Mouse (Mus musculus): ENCODE measurements around the gene Dnmbp. TPM values are rescaled to one million over a fixed set of nuclear protein-coding genes. Genes with fewer than 3 reads are reported as not detected.

The Dnmbp gene
- polyA plus RNA-seq, 1 experiment, result 8.5 TPM

GRCm38 (mm10) chr19:43874351-43874750 is 65.6 kb downstream of the Dnmbp start:
- H3K4me3 ChIP-seq (ENCODE audit: insufficient read depth, poor library complexity, severe bottlenecking), result no peak overlapping the region
- H3ac ChIP-seq (ENCODE audit: control insufficient read depth, insufficient read length, low read depth), result no peak overlapping the region
- peaks cover 17% of the 10 kb centered on the region for H3K79me3 ChIP-seq (ENCODE audit: low read depth)
- TF ChIP-seq USF1 (IDR thresholded peaks at IDR 0.05; ENCODE audit: low read depth) (no peak), CTCF (IDR thresholded peaks at IDR 0.05; ENCODE audit: control insufficient read depth, insufficient read depth, insufficient read length) (no peak), MYOD1 (IDR thresholded peaks at IDR 0.05; ENCODE audit: control insufficient read depth, insufficient read length, low read depth) (no peak), MAX (IDR thresholded peaks at IDR 0.05) (no peak), MYOG (IDR thresholded peaks at IDR 0.05; ENCODE audit: control insufficient read depth, extremely low read depth, insufficient read length) (no peak), FOSL1 (IDR thresholded peaks at IDR 0.05; ENCODE audit: insufficient read depth, low read length, poor library complexity, severe bottlenecking) (no peak), CEBPB (IDR thresholded peaks at IDR 0.05; ENCODE audit: low read depth) (no peak)
- peaks cover 47% of the 10 kb centered on the region for H3K79me2 ChIP-seq (ENCODE audit: control insufficient read depth, insufficient read depth)
- peaks cover 51% of the 10 kb centered on the region for H3K36me3 ChIP-seq (ENCODE audit: control insufficient read depth, insufficient read depth)
- no peaks in the 10 kb centered on the region for H3K27me3 ChIP-seq (ENCODE audit: control insufficient read depth, insufficient read depth, insufficient read length)

- no peak overlapping the region for H3ac ChIP-seq (ENCODE audit: control insufficient read depth, insufficient read length, low read depth)
- peaks cover 3% of the 10 kb centered on the region for H3K79me3 ChIP-seq (ENCODE audit: low read depth)
- no peak for TF ChIP-seq MYOD1 (IDR thresholded peaks at IDR 0.05; ENCODE audit: control insufficient read depth, insufficient read length, low read depth)
- no peak for TF ChIP-seq CTCF (IDR thresholded peaks at IDR 0.05; ENCODE audit: control insufficient read depth, insufficient read depth, insufficient read length)
- no peak for TF ChIP-seq MYOG (IDR thresholded peaks at IDR 0.05; ENCODE audit: control insufficient read depth, extremely low read depth, insufficient read length)
- peak; percentile 50 for TF ChIP-seq USF1 (IDR thresholded peaks at IDR 0.05; ENCODE audit: low read depth)
- TF ChIP-seq FOSL1 (IDR thresholded peaks at IDR 0.05; ENCODE audit: insufficient read depth, low read length, poor library complexity, severe bottlenecking), result no peak
- no peak for TF ChIP-seq MAX (IDR thresholded peaks at IDR 0.05)
- TF ChIP-seq CEBPB (IDR thresholded peaks at IDR 0.05; ENCODE audit: low read depth), result no peak
- H3K79me2 ChIP-seq (ENCODE audit: control insufficient read depth, insufficient read depth), result peaks cover 11% of the 10 kb centered on the region
- H3K4me3 ChIP-seq (ENCODE audit: insufficient read depth, poor library complexity, severe bottlenecking), result no peak overlapping the region
- peaks cover 86% of the 10 kb centered on the region for H3K36me3 ChIP-seq (ENCODE audit: control insufficient read depth, insufficient read depth)
- no peaks in the 10 kb centered on the region for H3K27me3 ChIP-seq (ENCODE audit: control insufficient read depth, insufficient read depth, insufficient read length)
Measured at GRCm38 (mm10) chr19:43870418-43870817, 69.6 kb downstream of the Dnmbp start.

GRCm38 (mm10) chr19:43857347-43857746 is 82.6 kb downstream of the Dnmbp start:
- H3K36me3 ChIP-seq (ENCODE audit: control insufficient read depth, insufficient read depth), result peaks cover 53% of the 10 kb centered on the region
- H3K79me3 ChIP-seq (ENCODE audit: low read depth), result no peaks in the 10 kb centered on the region
- TF ChIP-seq MYOG (IDR thresholded peaks at IDR 0.05; ENCODE audit: control insufficient read depth, extremely low read depth, insufficient read length) (no peak), CEBPB (IDR thresholded peaks at IDR 0.05; ENCODE audit: low read depth) (no peak), FOSL1 (IDR thresholded peaks at IDR 0.05; ENCODE audit: insufficient read depth, low read length, poor library complexity, severe bottlenecking) (no peak), CTCF (IDR thresholded peaks at IDR 0.05; ENCODE audit: control insufficient read depth, insufficient read depth, insufficient read length) (no peak), MAX (IDR thresholded peaks at IDR 0.05) (no peak), USF1 (IDR thresholded peaks at IDR 0.05; ENCODE audit: low read depth) (no peak), MYOD1 (IDR thresholded peaks at IDR 0.05; ENCODE audit: control insufficient read depth, insufficient read length, low read depth) (no peak)
- H3ac ChIP-seq (ENCODE audit: control insufficient read depth, insufficient read length, low read depth), result no peak overlapping the region
- no peaks in the 10 kb centered on the region for H3K27me3 ChIP-seq (ENCODE audit: control insufficient read depth, insufficient read depth, insufficient read length)
- H3K79me2 ChIP-seq (ENCODE audit: control insufficient read depth, insufficient read depth), result peaks cover 21% of the 10 kb centered on the region
- H3K4me3 ChIP-seq (ENCODE audit: insufficient read depth, poor library complexity, severe bottlenecking), result no peak overlapping the region

- H3K36me3 ChIP-seq (ENCODE audit: control insufficient read depth, insufficient read depth), result peaks cover 60% of the 10 kb centered on the region
- no peak overlapping the region for H3K4me3 ChIP-seq (ENCODE audit: insufficient read depth, poor library complexity, severe bottlenecking)
- no peaks in the 10 kb centered on the region for H3K27me3 ChIP-seq (ENCODE audit: control insufficient read depth, insufficient read depth, insufficient read length)
- H3ac ChIP-seq (ENCODE audit: control insufficient read depth, insufficient read length, low read depth), result no peak overlapping the region
- no peaks in the 10 kb centered on the region for H3K79me3 ChIP-seq (ENCODE audit: low read depth)
- TF ChIP-seq MYOG (IDR thresholded peaks at IDR 0.05; ENCODE audit: control insufficient read depth, extremely low read depth, insufficient read length) (no peak), CEBPB (IDR thresholded peaks at IDR 0.05; ENCODE audit: low read depth) (no peak), MYOD1 (IDR thresholded peaks at IDR 0.05; ENCODE audit: control insufficient read depth, insufficient read length, low read depth) (no peak), FOSL1 (IDR thresholded peaks at IDR 0.05; ENCODE audit: insufficient read depth, low read length, poor library complexity, severe bottlenecking) (no peak), CTCF (IDR thresholded peaks at IDR 0.05; ENCODE audit: control insufficient read depth, insufficient read depth, insufficient read length) (no peak), USF1 (IDR thresholded peaks at IDR 0.05; ENCODE audit: low read depth) (no peak), MAX (IDR thresholded peaks at IDR 0.05) (no peak)
- no peaks in the 10 kb centered on the region for H3K79me2 ChIP-seq (ENCODE audit: control insufficient read depth, insufficient read depth)
Measured at GRCm38 (mm10) chr19:43852837-43853545, 87.0 kb downstream of the Dnmbp start.

- Histone ChIP-seq H3K79me3 (ENCODE audit: low read depth) (no peaks in the 10 kb centered on the region), H3ac (ENCODE audit: control insufficient read depth, insufficient read length, low read depth) (no peak overlapping the region), H3K36me3 (ENCODE audit: control insufficient read depth, insufficient read depth) (peaks cover 68% of the 10 kb centered on the region), H3K27me3 (ENCODE audit: control insufficient read depth, insufficient read depth, insufficient read length) (no peaks in the 10 kb centered on the region), H3K4me3 (ENCODE audit: insufficient read depth, poor library complexity, severe bottlenecking) (no peak overlapping the region), H3K79me2 (ENCODE audit: control insufficient read depth, insufficient read depth) (no peaks in the 10 kb centered on the region)
- TF ChIP-seq FOSL1 (IDR thresholded peaks at IDR 0.05; ENCODE audit: insufficient read depth, low read length, poor library complexity, severe bottlenecking), result no peak
- no peak for TF ChIP-seq USF1 (IDR thresholded peaks at IDR 0.05; ENCODE audit: low read depth)
- TF ChIP-seq MYOD1 (IDR thresholded peaks at IDR 0.05; ENCODE audit: control insufficient read depth, insufficient read length, low read depth), result no peak
- no peak for TF ChIP-seq MAX (IDR thresholded peaks at IDR 0.05)
- no peak for TF ChIP-seq CEBPB (IDR thresholded peaks at IDR 0.05; ENCODE audit: low read depth)
- no peak for TF ChIP-seq MYOG (IDR thresholded peaks at IDR 0.05; ENCODE audit: control insufficient read depth, extremely low read depth, insufficient read length)
- no peak for TF ChIP-seq CTCF (IDR thresholded peaks at IDR 0.05; ENCODE audit: control insufficient read depth, insufficient read depth, insufficient read length)
Measured at GRCm38 (mm10) chr19:43851996-43852630, 87.9 kb downstream of the Dnmbp start.
